Mouse (Mus musculus) left cerebral cortex, adult 6 months (tissue): Measurements from ENCODE around the gene Gm6763. TPM values are rescaled to one million over a fixed set of nuclear protein-coding genes. Genes with fewer than 3 reads are reported as not detected.

Experiments
- long read RNA-seq, 2 experiments: library from polyadenylated mRNA; unstranded; transcript quantifications; one replicate each; pipeline ENCODE4 v2.0.0; 2019 to 2020
- polyA plus RNA-seq: library from polyadenylated mRNA; unstranded; fragments of <200 nt; fragmentation: Nextera tagmentation; gene quantifications from 2 replicates; pipeline ENCODE4 v1.2.3, GENCODE M21; 2021

Gene Gm6763
- not detected in 2 replicates for polyA plus RNA-seq
- long read RNA-seq, experiment 1 = 0 reads
- long read RNA-seq, experiment 2 = 0 reads

GRCm38 (mm10) chr10:104151197-104151596 is at the start of gene Gm6763:
Gene Gm6763, plus strand, starts transcription at chr10:104151497.

GRCm38 (mm10) chr10:104142687-104143086 is 8.6 kb upstream of the Gm6763 start, which contains the start of gene Gm21293:
Gene Gm21293, plus strand, starts transcription at chr10:104142987.

GRCm38 (mm10) chr10:104159706-104160105 is 8.4 kb downstream of the Gm6763 start, which contains the start of gene Gm8764:
Gene Gm8764, plus strand, starts transcription at chr10:104160006.

GRCm38 (mm10) chr10:104168215-104168614 is 16.9 kb downstream of the Gm6763 start, which contains the start of gene Gm21304:
Gene Gm21304, plus strand, starts transcription at chr10:104168515.

GRCm38 (mm10) chr10:104176724-104177123 is 25.4 kb downstream of the Gm6763 start, which contains the start of gene Gm21312:
Gene Gm21312, plus strand, starts transcription at chr10:104177024.

GRCm38 (mm10) chr10:104185233-104185632 is 33.9 kb downstream of the Gm6763 start, which contains the start of gene Gm20765:
Gene Gm20765, plus strand, starts transcription at chr10:104185533.

GRCm38 (mm10) chr10:104193742-104194141 is 42.4 kb downstream of the Gm6763 start, which contains the start of gene Gm4340:
Gene Gm4340, plus strand, starts transcription at chr10:104194042.

Other genes with a start within 250 kb of the Gm6763 start
- gene Gm21293, start 8.5 kb upstream of the Gm6763 start, polyA plus RNA-seq = not detected in 2 replicates
- not detected in 2 replicates for gene Gm8764, start 8.5 kb downstream of the Gm6763 start, polyA plus RNA-seq
- gene Gm21304, start 17.0 kb downstream of the Gm6763 start, polyA plus RNA-seq = not detected in 2 replicates
- not detected in 2 replicates for gene Gm21312, start 25.5 kb downstream of the Gm6763 start, polyA plus RNA-seq
- gene Gm20765, start 34.0 kb downstream of the Gm6763 start, polyA plus RNA-seq = not detected in 2 replicates
- gene Gm4340, start 42.5 kb downstream of the Gm6763 start, polyA plus RNA-seq = not detected in 2 replicates